Mouse (Mus musculus) bone marrow, adult 2 months (tissue): Measurements from ENCODE around the gene Fuca2. TPM values are rescaled to one million over a fixed set of nuclear protein-coding genes. Genes with fewer than 3 reads are reported as not detected.

Experiments
- H3K27ac ChIP-seq: fragments of 200-500 bp; 2 replicates; pipeline ENCODE4 v1.5.1; 2012; ENCODE audit warnings: low read depth, mild to moderate bottlenecking, control low read depth, inconsistent platforms, low read length; ENCODE audit not compliant: control insufficient read depth, poor library complexity, insufficient read depth
- H3K4me1 ChIP-seq: fragments of 200-500 bp; 2 replicates; pipeline ENCODE4 v1.6.1; 2011; ENCODE audit warnings: low read length; ENCODE audit not compliant: control insufficient read depth, insufficient read depth
- H3K4me3 ChIP-seq: fragments of 200-500 bp; replicated peaks from 2 replicates; pipeline ENCODE3; 2011; ENCODE audit warnings: mild to moderate bottlenecking, low read depth, low read length, control low read depth; ENCODE audit not compliant: control insufficient read depth
- CTCF ChIP-seq: fragments of 200-500 bp; IDR thresholded peaks from 2 replicates; pipeline ENCODE4 v1.5.1; 2011; ENCODE audit warnings: low read length, control low read depth; ENCODE audit not compliant: control insufficient read depth, insufficient read depth
- POLR2A ChIP-seq: fragments of 200-500 bp; IDR thresholded peaks from 2 replicates; pipeline ENCODE4 v1.6.1; 2011; ENCODE audit warnings: low read depth, mild to moderate bottlenecking, control low read depth, low read length, borderline replicate concordance; ENCODE audit not compliant: control insufficient read depth
- WGBS: fragments of 180-500 bp; shearing (Covaris S2); methylation state at CpG from one replicate; pipeline ENCODE4 v1.1.7; 2018; 5-methylcytosine and 5-hydroxymethylcytosine counted together
- polyA plus RNA-seq: library from polyadenylated mRNA; stranded (reverse); fragments of >200 nt; gene quantifications from 2 replicates; pipeline ENCODE4 v1.2.4, GENCODE M21; 2011; ENCODE audit warnings: low replicate concordance; ENCODE audit not compliant: missing spikeins, insufficient read depth, insufficient read length

Gene Fuca2
- polyA plus RNA-seq, 1 experiment = 44.9 TPM

GRCm38 (mm10) chr10:13541721-13542120 is 42.4 kb downstream of the Fuca2 start:
- Histone ChIP-seq H3K4me1 (no peaks in the 10 kb centered on the region), H3K27ac (no peak overlapping the region), H3K4me3 (no peak overlapping the region)
- no peak for TF ChIP-seq POLR2A
- TF ChIP-seq CTCF = no peak
- 97% methylated on average over 5 of the region's 5 CpGs for WGBS

DNA sequence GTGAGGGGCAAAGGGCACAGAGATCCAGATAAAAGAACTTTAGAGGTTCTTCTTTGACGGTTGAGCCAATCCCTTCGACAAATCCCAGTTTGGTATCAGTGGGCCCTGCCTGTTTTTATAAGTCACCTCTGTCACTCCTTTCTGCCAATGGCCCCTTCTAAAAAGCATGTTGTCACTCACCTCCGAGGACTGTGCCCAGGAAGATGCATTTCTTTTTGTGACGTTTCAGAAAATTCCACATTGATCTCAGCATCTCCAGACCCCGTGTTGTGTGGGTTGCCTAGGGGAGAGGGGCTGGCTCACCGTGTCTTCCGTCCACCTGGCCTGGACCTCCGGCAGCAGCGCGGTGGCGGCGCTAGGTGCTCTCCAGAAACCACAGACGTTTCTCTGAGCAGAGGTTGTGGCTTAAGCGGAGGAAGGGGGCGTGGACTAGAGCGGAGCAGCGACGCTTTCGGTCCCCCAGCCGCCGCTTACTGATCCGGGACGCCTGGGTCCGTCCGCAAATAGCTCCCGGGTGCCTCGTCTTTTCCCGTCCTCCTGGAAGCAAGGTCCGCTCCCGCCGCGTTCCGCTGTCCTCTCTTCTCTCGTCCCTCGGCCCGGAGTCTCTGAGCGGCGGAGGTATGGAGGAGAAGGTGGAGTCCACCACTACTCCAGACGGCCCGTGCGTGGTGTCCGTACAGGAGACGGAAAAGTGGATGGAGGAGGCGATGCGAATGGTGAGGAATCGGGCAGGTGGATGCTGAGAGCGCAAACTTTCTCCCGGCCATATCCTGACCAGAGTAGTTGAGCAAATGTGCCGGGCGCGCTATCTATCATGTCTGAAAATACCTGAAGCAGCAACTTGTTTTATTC is 53.5 kb downstream of the Fuca2 start, which contains the start of the genes Adat2 and Pex3:
TSS of gene Adat2 (plus strand) at position 249 of the 852 bp plus-strand sequence.
TSS of gene Pex3 (minus strand) at position 497 of the 852 bp plus-strand sequence.
- Histone ChIP-seq H3K4me1 (no peaks in the 10 kb centered on the region), H3K4me3 (peak within 1 kb of the TSS; percentile 97), H3K27ac (peak within 1 kb of the TSS; percentile 74)
- TF ChIP-seq CTCF = no peak
- TF ChIP-seq POLR2A = peak; percentile 77; the same call in 1 of the 2 replicates
- WGBS = under 1% methylated on average over 51 of the region's 51 CpGs

- 13% methylated on average over 10 of the region's 10 CpGs for WGBS
- peak overlapping the region; percentile 97 for H3K4me3 ChIP-seq
- no peak for TF ChIP-seq POLR2A
- TF ChIP-seq CTCF = no peak
- H3K4me1 ChIP-seq = no peaks in the 10 kb centered on the region
- no peak overlapping the region; the same call in 1 of the 2 replicates for H3K27ac ChIP-seq
These were observed 54.2 kb downstream of the Fuca2 start for GRCm38 (mm10) chr10:13553498-13553985.

GRCm38 (mm10) chr10:13554316-13554715 is 55.0 kb downstream of the Fuca2 start:
- no peaks in the 10 kb centered on the region; the same call in 1 of the 2 replicates for H3K4me1 ChIP-seq
- H3K27ac ChIP-seq = no peak overlapping the region
- no peak overlapping the region for H3K4me3 ChIP-seq
- no peak for TF ChIP-seq CTCF
- TF ChIP-seq POLR2A = no peak
- WGBS = 79% methylated on average over 1 of the region's 1 CpGs

DNA sequence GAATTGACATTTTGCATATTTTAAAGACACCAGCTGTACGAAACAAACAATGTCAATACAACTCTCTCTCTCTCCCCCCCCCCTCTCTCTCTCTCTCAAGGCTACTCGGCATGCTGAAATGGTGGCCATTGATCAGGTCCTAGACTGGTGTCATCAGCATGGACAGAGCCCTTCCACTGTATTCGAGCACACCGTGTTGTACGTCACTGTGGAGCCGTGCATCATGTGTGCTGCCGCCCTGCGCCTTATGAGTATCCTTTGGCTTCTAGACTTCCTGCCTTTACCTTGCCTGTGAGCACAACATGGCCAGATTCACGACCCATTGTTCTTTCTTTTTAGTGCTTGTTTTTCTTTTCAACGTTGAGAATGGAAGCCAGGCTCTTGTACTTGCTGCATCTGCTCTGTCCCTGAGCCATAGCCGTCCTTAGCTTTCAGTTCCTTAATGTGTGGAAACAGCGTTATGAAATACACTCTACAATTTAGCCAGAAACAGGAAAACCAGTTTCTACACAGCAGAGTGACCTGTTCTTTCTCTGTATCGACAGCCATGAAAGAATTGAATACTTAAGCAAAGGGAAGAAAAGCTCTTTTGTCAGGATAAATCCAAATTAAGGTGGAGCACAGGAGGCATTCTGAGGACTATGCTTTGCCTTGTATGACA is 60.8 kb downstream of the Fuca2 start:
- Histone ChIP-seq H3K27ac (peak overlapping the region; percentile 31; the same call in 1 of the 2 replicates), H3K4me1 (peaks cover 3% of the 10 kb centered on the region; the same call in 1 of the 2 replicates), H3K4me3 (peak overlapping the region; percentile 17)
- WGBS = 51% methylated on average over 13 of the region's 13 CpGs
- TF ChIP-seq POLR2A = no peak
- TF ChIP-seq CTCF = no peak

- 30% methylated on average over 24 of the region's 24 CpGs for WGBS
- peak; percentile 83 for TF ChIP-seq CTCF
- no peak for TF ChIP-seq POLR2A
- H3K27ac ChIP-seq = no peak overlapping the region
- no peak overlapping the region for H3K4me3 ChIP-seq
- peaks cover 3% of the 10 kb centered on the region; the same call in 1 of the 2 replicates for H3K4me1 ChIP-seq
These were observed 65.2 kb downstream of the Fuca2 start for GRCm38 (mm10) chr10:13564364-13565079.

DNA sequence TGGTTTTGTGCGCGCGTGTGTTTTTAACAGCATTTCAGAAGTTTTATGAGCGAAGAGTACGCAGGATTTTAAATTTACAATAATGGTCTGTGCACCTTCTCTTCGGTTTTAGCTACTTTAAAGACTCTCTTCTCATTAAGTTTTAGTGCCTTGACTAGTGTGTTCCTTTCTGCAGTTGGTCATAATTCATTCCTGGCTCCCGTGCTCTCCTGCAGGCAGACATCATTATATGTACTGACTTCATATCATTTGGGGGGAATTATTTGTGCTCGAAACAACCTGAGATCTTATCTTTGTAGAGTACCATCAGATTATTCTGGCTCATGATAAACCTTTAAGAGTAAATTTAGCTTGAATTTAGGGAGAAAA is 65.7 kb downstream of the Fuca2 start:
- 32% methylated on average over 8 of the region's 8 CpGs for WGBS
- no peak for TF ChIP-seq POLR2A
- TF ChIP-seq CTCF = no peak
- no peak overlapping the region for H3K27ac ChIP-seq

GRCm38 (mm10) chr10:13566393-13566792 is 67.1 kb downstream of the Fuca2 start:
- Histone ChIP-seq H3K27ac (no peak overlapping the region), H3K4me3 (no peak overlapping the region), H3K4me1 (no peaks in the 10 kb centered on the region)
- WGBS = 84% methylated on average over 13 of the region's 13 CpGs
- TF ChIP-seq CTCF (no peak), POLR2A (no peak)

More for the DNA sequence above, 65.7 kb downstream of the Fuca2 start:
- Histone ChIP-seq H3K4me3 (no peak overlapping the region), H3K4me1 (peaks cover 3% of the 10 kb centered on the region; the same call in 1 of the 2 replicates)

Other genes starting within 250 kb of the Fuca2 start
- gene Phactr2, start 25.1 kb upstream of the Fuca2 start, polyA plus RNA-seq = 7.5 and 12.8 TPM in 2 replicates
- gene Adat2, start 53.4 kb downstream of the Fuca2 start, polyA plus RNA-seq = 2.8 and 4.9 TPM in 2 replicates
- gene Pex3, start 53.6 kb downstream of the Fuca2 start, polyA plus RNA-seq = 6.0 and 6.8 TPM in 2 replicates